Mouse (Mus musculus) spleen, adult 2 months (tissue): ENCODE results near the gene Mapkap1. TPM values are rescaled to one million over a fixed set of nuclear protein-coding genes. Genes with fewer than 3 reads are reported as not detected.

Experiments
- DNase-seq, 2 experiments: peaks; one replicate each; pipeline versions ENCODE4 v3.0.0 to v3.0.0-alpha.2; 2012 to 2021; ENCODE audit warnings: low spot score in 2 of 2, low read depth in 1 of 2
- H3K27ac ChIP-seq: fragments of 200-500 bp; 2 replicates; pipeline ENCODE4 v1.5.1; 2012; ENCODE audit warnings: low read length, inconsistent platforms; ENCODE audit not compliant: insufficient read depth
- H3K27me3 ChIP-seq: fragments of 200-500 bp; 2 replicates; pipeline ENCODE4 v1.6.1; 2012; ENCODE audit warnings: mild to moderate bottlenecking, moderate library complexity, low read length, inconsistent platforms; ENCODE audit not compliant: control insufficient read depth, insufficient read depth
- H3K36me3 ChIP-seq: fragments of 200-500 bp; 2 replicates; pipeline ENCODE4 v1.6.1; 2012; ENCODE audit warnings: mild to moderate bottlenecking, low read length, inconsistent platforms; ENCODE audit not compliant: control insufficient read depth, insufficient read depth
- H3K4me1 ChIP-seq: fragments of 200-500 bp; 2 replicates; pipeline ENCODE4 v1.6.1; 2011; ENCODE audit warnings: inconsistent platforms; ENCODE audit not compliant: control insufficient read depth, insufficient read depth, insufficient read length
- H3K4me3 ChIP-seq: fragments of 200-500 bp; 2 replicates; pipeline ENCODE4 v1.5.1; 2011; ENCODE audit warnings: mild to moderate bottlenecking, inconsistent platforms; ENCODE audit not compliant: insufficient read depth, insufficient read length; ENCODE audit errors: extremely low read depth
- CTCF ChIP-seq: fragments of 200-500 bp; IDR thresholded peaks from 2 replicates; pipeline ENCODE4 v1.5.1; 2011; ENCODE audit warnings: mild to moderate bottlenecking, inconsistent platforms; ENCODE audit not compliant: insufficient read depth, insufficient read length, insufficient replicate concordance; ENCODE audit errors: extremely low read depth
- POLR2A ChIP-seq: fragments of 200-500 bp; IDR thresholded peaks from 2 replicates; pipeline ENCODE4 v1.6.1; 2011; ENCODE audit warnings: low read depth, low read length, inconsistent platforms
- WGBS: fragments of 180-500 bp; shearing (Covaris S2); methylation state at CpG from one replicate; pipeline ENCODE4 v1.1.7; 2018; 5-methylcytosine and 5-hydroxymethylcytosine counted together
- polyA plus RNA-seq: library from polyadenylated mRNA; depleted of rRNA; stranded (reverse); fragments of >200 nt; gene quantifications from 2 replicates; pipeline ENCODE4 v1.2.3, GENCODE M21; 2012

The Mapkap1 gene
- polyA plus RNA-seq, 1 experiment = 19.0 TPM

DNA sequence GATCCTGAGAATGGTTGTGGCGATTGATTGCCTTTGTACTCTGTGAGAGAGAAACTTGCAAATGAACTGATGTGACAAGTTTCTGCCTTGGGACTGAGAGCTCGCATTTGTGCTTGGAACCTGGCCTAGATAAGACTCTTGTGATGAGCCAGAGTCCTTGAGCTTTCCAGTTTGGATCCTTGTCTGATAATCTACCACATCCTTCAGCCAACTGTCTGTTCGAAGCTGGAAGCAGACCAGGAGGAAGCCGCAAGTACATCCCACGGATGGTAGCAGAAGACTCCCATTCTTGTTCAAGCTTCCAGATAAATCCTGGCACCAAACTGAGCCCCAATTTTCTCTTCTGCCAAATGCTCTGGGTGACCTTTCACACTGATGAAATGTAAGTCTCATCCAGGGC lies 162.6 kb downstream of the Mapkap1 start:
- H3K4me3 ChIP-seq = no peak overlapping the region
- WGBS = 88% methylated on average over 5 of the region's 5 CpGs
- no peak for TF ChIP-seq POLR2A
- no peak for TF ChIP-seq CTCF
- no peaks in the 10 kb centered on the region; the same call in 1 of the 2 replicates for H3K36me3 ChIP-seq
- H3K4me1 ChIP-seq = no peaks in the 10 kb centered on the region
- no peak for DNase-seq
- no peak overlapping the region for H3K27ac ChIP-seq
- no peaks in the 10 kb centered on the region for H3K27me3 ChIP-seq

DNA sequence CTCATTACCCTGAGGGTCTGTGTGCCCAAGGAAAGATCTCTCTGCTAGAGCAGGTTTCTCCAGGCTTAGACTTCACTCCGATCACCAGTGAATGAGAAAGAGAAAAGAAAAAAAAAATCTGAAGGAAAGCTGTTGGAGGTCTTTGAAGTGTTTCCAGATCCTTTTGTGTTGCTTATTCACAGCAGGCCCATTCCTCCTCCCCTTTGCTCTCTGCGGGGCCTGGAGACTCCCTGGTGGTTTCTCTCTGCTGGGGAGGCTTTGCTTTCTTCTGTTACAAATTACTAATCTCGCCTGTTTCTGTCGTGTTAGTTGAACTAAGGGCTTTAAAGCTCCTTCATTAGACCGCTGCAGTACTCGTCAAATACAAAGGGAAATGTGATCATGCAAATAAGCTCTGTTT lies 163.8 kb downstream of the Mapkap1 start:
- Histone ChIP-seq H3K27me3 (no peaks in the 10 kb centered on the region), H3K4me3 (no peak overlapping the region), H3K36me3 (no peaks in the 10 kb centered on the region; the same call in 1 of the 2 replicates), H3K4me1 (no peaks in the 10 kb centered on the region), H3K27ac (no peak overlapping the region)
- WGBS = 86% methylated on average over 6 of the region's 6 CpGs
- no peak for DNase-seq
- TF ChIP-seq POLR2A (no peak), CTCF (no peak)

DNA sequence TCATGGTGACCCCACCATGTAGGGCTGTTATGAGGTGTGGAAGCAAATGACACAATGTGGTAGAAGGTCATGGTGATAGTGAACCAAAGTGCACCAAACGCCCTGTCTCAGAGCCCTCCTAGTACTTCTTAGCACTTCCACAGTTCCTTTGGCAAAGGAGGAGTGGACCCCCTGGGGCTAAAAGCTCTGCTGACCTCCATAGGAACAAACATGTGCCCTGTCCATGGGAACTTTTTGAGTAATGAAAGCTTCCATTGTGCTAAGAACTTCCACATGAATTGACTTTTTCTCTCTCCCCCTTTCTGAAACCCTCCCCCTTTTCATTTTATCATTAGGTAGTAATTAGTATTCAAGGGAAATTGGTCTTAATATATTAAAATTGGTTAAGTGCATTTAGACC lies 164.5 kb downstream of the Mapkap1 start:
- Histone ChIP-seq H3K27me3 (no peaks in the 10 kb centered on the region), H3K4me1 (no peaks in the 10 kb centered on the region; the same call in 1 of the 2 replicates), H3K27ac (no peak overlapping the region), H3K4me3 (no peak overlapping the region), H3K36me3 (no peaks in the 10 kb centered on the region; the same call in 1 of the 2 replicates)
- WGBS = 96% methylated on average over 1 of the region's 1 CpGs
- no peak for DNase-seq
- TF ChIP-seq CTCF (no peak), POLR2A (no peak)

DNA sequence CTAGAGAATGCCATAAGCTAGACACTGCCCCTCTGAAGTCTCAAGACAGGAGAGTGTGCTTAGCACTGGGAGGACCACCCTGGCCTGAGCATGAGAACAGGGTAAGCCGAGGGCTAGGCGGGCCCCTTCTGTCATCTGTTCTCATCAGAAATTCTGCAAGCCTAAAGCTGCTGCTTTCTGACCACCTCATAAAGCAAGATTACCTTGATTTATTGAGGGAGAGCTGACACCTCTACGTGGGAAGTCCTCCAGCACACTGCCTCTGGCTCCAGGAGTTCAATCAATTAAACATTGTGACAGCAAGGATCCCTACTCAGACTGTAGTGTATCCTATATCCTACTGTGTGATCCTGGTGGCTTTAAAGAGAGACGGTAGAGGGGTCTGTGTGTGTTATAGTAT lies 166.5 kb downstream of the Mapkap1 start:
- H3K4me1 ChIP-seq = no peaks in the 10 kb centered on the region; the same call in 1 of the 2 replicates
- TF ChIP-seq POLR2A = no peak
- no peak for TF ChIP-seq CTCF
- 94% methylated on average over 4 of the region's 4 CpGs for WGBS
- DNase-seq = no peak
- no peak overlapping the region for H3K27ac ChIP-seq
- H3K36me3 ChIP-seq = no peaks in the 10 kb centered on the region; the same call in 1 of the 2 replicates
- no peak overlapping the region for H3K4me3 ChIP-seq
- H3K27me3 ChIP-seq = no peaks in the 10 kb centered on the region

DNA sequence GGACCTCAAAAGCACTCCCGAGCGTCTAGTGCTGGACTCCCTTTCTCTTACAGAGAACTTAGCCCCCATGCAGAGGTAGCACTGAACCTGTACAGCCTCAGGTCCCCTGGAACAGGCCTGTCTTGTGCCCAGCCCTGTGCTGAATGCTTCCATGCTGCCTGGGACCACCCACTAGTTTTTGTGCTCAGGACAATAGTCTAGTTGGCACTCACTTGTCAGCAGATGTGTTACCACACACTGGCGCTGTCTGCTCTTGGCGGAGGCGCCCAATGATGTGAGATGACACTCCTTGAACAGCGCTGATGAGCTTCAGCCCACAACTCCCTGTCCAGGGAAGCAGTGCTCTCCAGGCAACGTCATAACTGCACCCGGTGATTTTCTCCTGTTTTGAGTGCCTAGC lies 182.0 kb downstream of the Mapkap1 start:
- no peak overlapping the region for H3K27ac ChIP-seq
- no peak for TF ChIP-seq CTCF
- no peak for TF ChIP-seq POLR2A
- H3K4me1 ChIP-seq = no peaks in the 10 kb centered on the region
- H3K36me3 ChIP-seq = peaks cover 7% of the 10 kb centered on the region
- 90% methylated on average over 8 of the region's 8 CpGs for WGBS
- no peaks in the 10 kb centered on the region for H3K27me3 ChIP-seq
- DNase-seq = no peak
- no peak overlapping the region for H3K4me3 ChIP-seq

DNA sequence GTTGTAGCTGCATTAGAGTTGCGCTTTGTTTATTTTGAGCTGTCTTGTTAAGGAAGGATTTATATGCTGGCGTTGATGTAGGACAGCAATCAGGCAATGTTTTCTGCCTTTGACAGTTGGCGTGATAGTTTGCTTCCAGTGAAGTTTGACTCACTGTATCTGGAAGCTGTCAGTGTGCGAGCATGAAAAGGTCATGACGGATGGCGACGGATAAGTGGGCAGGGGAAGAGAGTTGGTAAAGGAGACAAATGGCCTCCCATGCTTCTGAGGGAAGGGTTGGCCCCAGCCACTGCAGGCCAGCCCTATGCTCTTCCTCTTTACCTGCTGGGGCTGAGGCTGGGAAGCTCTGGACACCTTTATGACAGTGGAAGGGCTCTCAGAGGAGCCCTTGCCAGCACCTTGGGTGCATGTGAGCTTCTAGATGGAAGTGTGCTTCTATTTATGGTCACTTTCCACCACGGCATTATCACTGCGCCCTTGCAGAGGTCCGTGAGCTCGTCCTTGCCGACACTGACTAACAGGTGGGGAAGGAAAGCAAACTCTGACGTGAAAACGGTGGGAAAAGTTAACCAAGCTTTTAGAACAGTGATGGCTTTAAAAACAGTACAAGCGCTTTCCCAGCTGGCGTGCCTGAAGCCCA lies 185.3 kb downstream of the Mapkap1 start:
- Histone ChIP-seq H3K4me1 (no peaks in the 10 kb centered on the region), H3K4me3 (no peak overlapping the region), H3K27me3 (no peaks in the 10 kb centered on the region), H3K27ac (no peak overlapping the region), H3K36me3 (no peaks in the 10 kb centered on the region)
- TF ChIP-seq POLR2A (no peak), CTCF (no peak)
- 92% methylated on average over 16 of the region's 16 CpGs for WGBS
- no peak for DNase-seq

DNA sequence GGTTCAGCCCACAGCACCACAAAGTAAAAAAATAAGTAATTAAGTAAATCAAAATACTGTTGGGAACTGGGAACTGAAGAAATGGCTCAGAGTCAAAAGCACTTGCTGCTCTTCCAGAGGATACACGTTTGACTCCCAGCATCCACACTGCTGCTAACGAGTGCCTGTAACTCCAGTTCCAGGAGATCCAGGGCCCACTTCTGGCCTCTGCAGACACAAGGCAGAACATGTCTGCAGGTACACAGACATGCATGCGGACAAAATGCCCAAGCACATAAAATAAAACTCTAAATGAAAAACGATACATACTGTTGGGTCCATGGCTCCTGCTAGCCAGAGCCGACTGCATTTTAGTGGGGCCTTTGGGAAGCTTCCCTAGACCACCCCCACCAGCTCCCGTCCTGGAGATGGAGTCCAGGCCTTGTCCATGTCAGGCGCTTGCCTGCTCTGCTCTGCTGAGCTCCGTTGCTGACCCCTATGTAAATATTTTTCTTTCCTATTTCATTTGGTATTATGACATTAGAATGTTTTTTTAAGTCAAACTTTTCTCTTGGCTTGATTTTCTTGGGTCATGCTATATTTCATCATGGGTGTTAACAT lies 185.9 kb downstream of the Mapkap1 start:
- Histone ChIP-seq H3K27me3 (no peaks in the 10 kb centered on the region), H3K4me1 (no peaks in the 10 kb centered on the region), H3K4me3 (no peak overlapping the region), H3K27ac (no peak overlapping the region), H3K36me3 (no peaks in the 10 kb centered on the region)
- TF ChIP-seq POLR2A = no peak
- no peak for TF ChIP-seq CTCF
- DNase-seq = no peak
- 92% methylated on average over 8 of the region's 8 CpGs for WGBS
